Mouse (Mus musculus) forebrain, embryonic 10.5 days (tissue): ENCODE results near the gene Hnf4a. TPM values are rescaled to one million over a fixed set of nuclear protein-coding genes. Genes with fewer than 3 reads are reported as not detected.
"Not testable (repeated sequence)": the region's sequence is repeated elsewhere in the genome, so short reads cannot be mapped to it uniquely, and the experiment has no call there.

Experiments used
- DNase-seq: peaks from one replicate; pipeline ENCODE4 v3.0.0-alpha.2; 2017; ENCODE audit warnings: low spot score; ENCODE audit errors: extremely low spot score
- H3K27ac ChIP-seq: fragments of 300-500 bp; sonication (generic); 2 replicates; pipeline ENCODE4 v1.5.1; 2016; ENCODE audit warnings: mild to moderate bottlenecking
- H3K27me3 ChIP-seq: fragments of 300-500 bp; sonication (generic); 2 replicates; pipeline ENCODE4 v1.6.1; 2016; ENCODE audit warnings: mild to moderate bottlenecking; ENCODE audit not compliant: poor library complexity, severe bottlenecking
- H3K36me3 ChIP-seq: fragments of 300-500 bp; sonication (generic); replicated peaks from 2 replicates; pipeline ENCODE4 v1.6.1; 2016; ENCODE audit warnings: mild to moderate bottlenecking, moderate library complexity
- H3K4me1 ChIP-seq: fragments of 300-500 bp; sonication (generic); 2 replicates; pipeline ENCODE4 v1.6.1; 2016
- H3K4me3 ChIP-seq: fragments of 300-500 bp; sonication (generic); 2 replicates; pipeline ENCODE4 v1.5.1; 2016; ENCODE audit warnings: mild to moderate bottlenecking, moderate library complexity
- H3K9me3 ChIP-seq: fragments of 300-500 bp; sonication (generic); 2 replicates; pipeline ENCODE4 v1.6.1; 2016; ENCODE audit warnings: mild to moderate bottlenecking, moderate library complexity
- WGBS: fragments of 180-500 bp; shearing (Covaris S2); methylation state at CpG from one replicate; pipeline ENCODE4 v1.1.7; 2016; 5-methylcytosine and 5-hydroxymethylcytosine counted together
- polyA plus RNA-seq: library from polyadenylated mRNA; unstranded; fragments of >200 nt; fragmentation: Nextera tagmentation; extraction: Ambion mirVana; gene quantifications from 2 replicates; pipeline ENCODE4 v1.2.1, GENCODE M21; 2016

The Hnf4a gene
- polyA plus RNA-seq, 1 experiment from 2014 or later = not detected

- no peak for DNase-seq
- Histone ChIP-seq H3K4me3 (no peak overlapping the region), H3K36me3 (peaks cover 29% of the 10 kb centered on the region), H3K27ac (no peak overlapping the region), H3K27me3 (no peaks in the 10 kb centered on the region), H3K9me3 (no peaks in the 10 kb centered on the region), H3K4me1 (peaks cover 8% of the 10 kb centered on the region)
- WGBS = 85% methylated on average over 7 of the region's 7 CpGs
These were observed 101.4 kb downstream of the Hnf4a start for GRCm38 (mm10) chr2:163608008-163608407.

DNA sequence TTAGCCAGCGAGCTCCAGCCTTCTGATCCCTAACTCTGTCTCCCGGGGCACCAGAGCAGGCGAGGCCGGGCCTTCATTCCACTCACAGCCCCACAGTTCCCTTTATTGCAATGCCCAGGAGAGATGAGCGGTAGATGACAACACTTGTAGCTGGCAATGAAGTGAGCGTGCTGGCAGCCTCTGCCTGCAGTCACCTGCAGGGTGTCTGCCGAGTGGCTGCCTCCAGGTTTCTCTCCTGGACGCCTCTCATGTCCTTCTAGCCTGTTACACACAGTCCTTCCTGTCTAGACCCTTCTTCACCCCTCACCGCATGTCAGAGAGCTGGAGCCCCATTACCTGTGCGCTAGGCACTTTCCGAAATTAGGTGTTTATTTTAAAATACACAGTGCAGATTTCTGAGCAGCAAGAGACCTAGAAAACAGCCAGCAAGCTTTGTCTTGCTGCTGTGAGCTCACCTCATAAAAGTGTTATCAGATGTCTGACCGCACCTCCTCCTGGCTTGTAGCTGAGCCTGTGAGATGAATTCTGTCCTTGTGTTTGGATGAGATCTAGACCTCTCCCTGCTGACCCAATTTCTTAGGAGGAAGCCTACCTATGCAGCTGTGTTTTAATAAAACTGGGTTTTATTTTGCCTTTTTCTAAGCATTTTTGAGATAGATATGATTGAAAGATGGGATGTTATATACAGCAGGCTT is 102.8 kb downstream of the Hnf4a start:
- Histone ChIP-seq H3K27me3 (no peaks in the 10 kb centered on the region), H3K4me3 (no peak overlapping the region), H3K9me3 (no peaks in the 10 kb centered on the region), H3K27ac (no peak overlapping the region), H3K36me3 (peaks cover 43% of the 10 kb centered on the region), H3K4me1 (peaks cover 3% of the 10 kb centered on the region; the same call in 1 of the 2 replicates)
- DNase-seq = no peak
- 92% methylated on average over 12 of the region's 12 CpGs for WGBS

DNA sequence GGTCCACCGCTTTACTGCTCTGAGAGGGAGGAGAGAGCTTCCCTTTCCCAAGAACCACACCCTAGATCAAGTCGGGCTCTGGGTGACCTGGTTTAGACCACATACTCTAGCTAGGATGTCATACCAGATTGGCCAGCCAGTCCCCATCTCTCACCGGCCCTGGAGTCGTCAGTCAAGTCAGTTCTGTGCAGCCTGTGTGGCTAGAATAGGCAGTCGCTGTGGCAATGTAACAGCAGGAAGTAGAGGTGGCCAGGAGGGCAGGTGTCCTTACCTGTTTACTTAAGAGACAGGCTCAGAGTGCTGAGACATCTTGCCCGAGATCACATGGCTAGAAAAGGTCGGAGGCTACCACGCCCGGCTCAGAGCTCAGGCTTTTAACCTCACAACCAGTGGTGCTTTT is 104.6 kb downstream of the Hnf4a start:
- no peak overlapping the region for H3K4me3 ChIP-seq
- peaks cover 3% of the 10 kb centered on the region; the same call in 1 of the 2 replicates for H3K4me1 ChIP-seq
- H3K9me3 ChIP-seq = no peaks in the 10 kb centered on the region
- H3K27ac ChIP-seq = no peak overlapping the region
- H3K36me3 ChIP-seq = peaks cover 60% of the 10 kb centered on the region
- H3K27me3 ChIP-seq = no peaks in the 10 kb centered on the region
- 80% methylated on average over 9 of the region's 9 CpGs for WGBS
- DNase-seq = no peak

DNA sequence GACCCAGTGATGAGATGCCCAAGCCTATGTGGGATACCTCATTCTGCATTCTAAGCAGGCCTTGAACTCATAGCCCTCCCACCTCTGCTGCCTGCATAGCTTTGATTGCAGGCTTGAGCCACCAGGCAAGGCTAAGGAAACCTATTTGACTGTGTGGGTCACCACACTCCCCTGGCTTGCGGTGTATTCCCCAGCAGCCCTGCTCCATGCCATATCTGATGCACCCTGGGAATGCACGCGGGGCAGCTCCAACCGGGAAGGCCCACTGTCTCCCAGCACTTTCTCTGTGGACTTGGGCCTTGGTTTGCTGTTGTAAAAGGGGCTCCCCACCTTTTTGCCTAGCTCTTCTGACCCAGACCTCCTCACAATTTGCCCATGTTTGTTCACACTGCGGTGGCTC is 106.6 kb downstream of the Hnf4a start:
- DNase-seq = no peak
- no peak overlapping the region for H3K27ac ChIP-seq
- peaks cover 75% of the 10 kb centered on the region for H3K36me3 ChIP-seq
- H3K27me3 ChIP-seq = no peaks in the 10 kb centered on the region
- no peak overlapping the region for H3K4me3 ChIP-seq
- no peaks in the 10 kb centered on the region for H3K9me3 ChIP-seq
- H3K4me1 ChIP-seq = peaks cover 3% of the 10 kb centered on the region; the same call in 1 of the 2 replicates
- 95% methylated on average over 5 of the region's 5 CpGs for WGBS

DNA sequence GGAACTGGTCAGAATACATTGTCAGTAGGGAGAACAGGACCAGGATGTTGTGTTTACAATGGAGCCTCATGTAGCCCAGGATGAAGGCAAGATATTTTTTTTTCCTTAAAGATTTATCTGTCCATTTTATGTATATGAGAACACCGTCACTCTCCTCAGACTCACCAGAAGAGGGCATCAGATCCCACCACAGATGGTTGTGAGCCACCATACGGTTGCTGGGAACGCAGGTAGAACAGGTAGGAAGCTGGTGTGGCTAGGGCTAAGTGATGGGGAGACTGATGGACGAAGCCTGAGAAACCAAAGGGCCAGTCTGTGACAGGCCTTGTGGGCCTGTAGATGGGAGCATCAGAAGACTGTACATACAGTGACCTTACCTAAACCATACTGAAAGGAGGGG is 107.4 kb downstream of the Hnf4a start:
- H3K36me3 ChIP-seq = peaks cover 81% of the 10 kb centered on the region

GRCm38 (mm10) chr2:163615401-163615800 is 108.8 kb downstream of the Hnf4a start:
- Histone ChIP-seq H3K36me3 (peaks cover 86% of the 10 kb centered on the region), H3K27ac (no peak overlapping the region), H3K4me3 (no peak overlapping the region), H3K27me3 (no peaks in the 10 kb centered on the region), H3K9me3 (no peaks in the 10 kb centered on the region), H3K4me1 (peaks cover 3% of the 10 kb centered on the region; the same call in 1 of the 2 replicates)
- no peak for DNase-seq
- WGBS = 92% methylated on average over 9 of the region's 9 CpGs

More for the DNA sequence above, 107.4 kb downstream of the Hnf4a start:
- no peak for DNase-seq
- no peak overlapping the region for H3K4me3 ChIP-seq
- H3K9me3 ChIP-seq = no peaks in the 10 kb centered on the region
- no peaks in the 10 kb centered on the region for H3K27me3 ChIP-seq
- H3K4me1 ChIP-seq = peaks cover 3% of the 10 kb centered on the region; the same call in 1 of the 2 replicates
- no peak overlapping the region for H3K27ac ChIP-seq
- WGBS = 92% methylated on average over 4 of the region's 4 CpGs

GRCm38 (mm10) chr2:163615906-163616651 is 109.5 kb downstream of the Hnf4a start:
- no peak overlapping the region for H3K27ac ChIP-seq
- H3K27me3 ChIP-seq = no peaks in the 10 kb centered on the region
- no peak overlapping the region for H3K4me3 ChIP-seq
- WGBS = 93% methylated on average over 4 of the region's 4 CpGs
- peaks cover 92% of the 10 kb centered on the region for H3K36me3 ChIP-seq
- no peak for DNase-seq
- H3K4me1 ChIP-seq = peaks cover 3% of the 10 kb centered on the region; the same call in 1 of the 2 replicates
- H3K9me3 ChIP-seq = no peaks in the 10 kb centered on the region

- no peak overlapping the region for H3K4me3 ChIP-seq
- 88% methylated on average over 3 of the region's 3 CpGs for WGBS
- H3K4me1 ChIP-seq = no peaks in the 10 kb centered on the region
- H3K36me3 ChIP-seq = peaks cover 95% of the 10 kb centered on the region
- DNase-seq = no peak
- H3K9me3 ChIP-seq = no peaks in the 10 kb centered on the region
- H3K27ac ChIP-seq = no peak overlapping the region
- H3K27me3 ChIP-seq = no peaks in the 10 kb centered on the region
These were observed 110.1 kb downstream of the Hnf4a start for GRCm38 (mm10) chr2:163616652-163617227.

- no peak overlapping the region for H3K4me3 ChIP-seq
- H3K27ac ChIP-seq = no peak overlapping the region
- H3K9me3 ChIP-seq = no peaks in the 10 kb centered on the region
- WGBS = 79% methylated on average over 3 of the region's 3 CpGs
- peaks cover 95% of the 10 kb centered on the region for H3K36me3 ChIP-seq
- H3K27me3 ChIP-seq = no peaks in the 10 kb centered on the region
- no peaks in the 10 kb centered on the region for H3K4me1 ChIP-seq
- no peak for DNase-seq
These were observed 110.7 kb downstream of the Hnf4a start for GRCm38 (mm10) chr2:163617232-163617863.

- peaks cover 97% of the 10 kb centered on the region for H3K36me3 ChIP-seq
- no peaks in the 10 kb centered on the region for H3K27me3 ChIP-seq
- H3K4me1 ChIP-seq = no peaks in the 10 kb centered on the region
- 93% methylated on average over 4 of the region's 4 CpGs for WGBS
- DNase-seq = no peak
- H3K9me3 ChIP-seq = no peaks in the 10 kb centered on the region
- no peak overlapping the region for H3K27ac ChIP-seq
- H3K4me3 ChIP-seq = no peak overlapping the region
These were observed 111.3 kb downstream of the Hnf4a start for GRCm38 (mm10) chr2:163617874-163618273.

- no peak for DNase-seq
- H3K9me3 ChIP-seq = no peaks in the 10 kb centered on the region
- H3K27me3 ChIP-seq = no peaks in the 10 kb centered on the region
- H3K4me3 ChIP-seq = no peak overlapping the region
- no peaks in the 10 kb centered on the region for H3K4me1 ChIP-seq
- WGBS = 91% methylated on average over 8 of the region's 8 CpGs
- H3K36me3 ChIP-seq = peaks cover 94% of the 10 kb centered on the region
- H3K27ac ChIP-seq = no peak overlapping the region
These were observed 113.8 kb downstream of the Hnf4a start for GRCm38 (mm10) chr2:163620451-163620850.

GRCm38 (mm10) chr2:163621401-163621800 is 114.8 kb downstream of the Hnf4a start:
- not testable (repeated sequence) for H3K27me3 ChIP-seq, H3K4me1 ChIP-seq, H3K9me3 ChIP-seq, H3K4me3 ChIP-seq, DNase-seq, H3K27ac ChIP-seq
- whole genome bisulfite sequencing = 96% methylated on average over 3 of the region's 3 CpGs
- peaks cover 94% of the 10 kb centered on the region for H3K36me3 ChIP-seq
